17 mouse cellular contexts compared by ENCODE assay signal in the genomic region with DNA sequence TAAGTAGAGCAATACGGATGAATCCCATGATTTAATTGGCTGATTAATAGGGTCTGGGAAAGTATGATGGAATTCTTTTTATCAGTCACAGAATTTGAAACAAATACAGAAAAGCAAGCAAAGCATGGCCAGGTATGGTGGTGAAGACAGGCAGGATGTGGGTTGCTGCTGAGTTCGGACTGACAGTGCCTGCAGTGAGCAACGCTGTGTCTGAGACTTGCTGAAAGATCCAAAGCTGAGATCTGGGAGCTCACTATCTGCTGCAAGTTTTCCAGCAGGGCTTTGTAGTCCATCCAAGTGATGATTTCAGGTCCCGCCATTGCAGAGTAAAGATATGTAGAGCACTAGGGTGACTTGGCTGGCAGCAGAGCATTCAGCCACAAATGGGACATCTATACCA.
"Had no signal": no experiment of that assay in that cellular context is flagged by ENCODE, and none has a peak within 500 bp of the region (broad histone marks: within the 10 kb centered on the region; RNA-seq: fewer than 3 reads in every experiment).

No protein-coding gene starts in this region.

- H3K27me3 ChIP-seq: neural tube, embryonic 13.5 days; stomach, embryonic 15.5 days had no signal

- H3K4me1 ChIP-seq: limb, embryonic 10.5 days; midbrain, embryonic 10.5 days; neural tube, embryonic 13.5 days; stomach, embryonic 15.5 days had no signal

- ATAC-seq: intestine, embryonic 16.5 days had no signal

- H3K4me2 ChIP-seq: liver, embryonic 11.5 days; lung, embryonic 14.5 days; neural tube, embryonic 13.5 days; stomach, embryonic 15.5 days had no signal

- H3K9me3 ChIP-seq: limb, embryonic 10.5 days; midbrain, embryonic 10.5 days; neural tube, embryonic 13.5 days; stomach, embryonic 15.5 days had no signal

- H3K27ac ChIP-seq: kidney, postnatal 0 days; limb, embryonic 10.5 days; midbrain, embryonic 10.5 days; neural tube, embryonic 13.5 days; stomach, embryonic 15.5 days had no signal

- DNase-seq: kidney, adult 9 months; kidney, postnatal 36 days; lung, embryonic 14.5 days; lung, postnatal 10 days; lung, postnatal 4 days; midbrain, embryonic 14.5 days; retina, postnatal 1 day; right cerebral cortex, postnatal 4 days; spleen, adult 18-20 months had no signal

- H3K4me3 ChIP-seq: limb, embryonic 10.5 days; midbrain, embryonic 10.5 days; myocyte; neural tube, embryonic 13.5 days; stomach, embryonic 15.5 days had no signal

- H3K36me3 ChIP-seq: limb, embryonic 10.5 days; midbrain, embryonic 10.5 days; neural tube, embryonic 13.5 days; stomach, embryonic 15.5 days had no signal

- H3K9ac ChIP-seq: lung, embryonic 14.5 days; neural tube, embryonic 13.5 days; stomach, embryonic 15.5 days had no signal
